Mouse (Mus musculus): ENCODE results near the gene Mapkap1. TPM values are rescaled to one million over a fixed set of nuclear protein-coding genes. Genes with fewer than 3 reads are reported as not detected.

The Mapkap1 gene
- total and polyA plus RNA-seq, 3 experiments, result 37.4 to 90.0 (median 60.9) TPM

DNA sequence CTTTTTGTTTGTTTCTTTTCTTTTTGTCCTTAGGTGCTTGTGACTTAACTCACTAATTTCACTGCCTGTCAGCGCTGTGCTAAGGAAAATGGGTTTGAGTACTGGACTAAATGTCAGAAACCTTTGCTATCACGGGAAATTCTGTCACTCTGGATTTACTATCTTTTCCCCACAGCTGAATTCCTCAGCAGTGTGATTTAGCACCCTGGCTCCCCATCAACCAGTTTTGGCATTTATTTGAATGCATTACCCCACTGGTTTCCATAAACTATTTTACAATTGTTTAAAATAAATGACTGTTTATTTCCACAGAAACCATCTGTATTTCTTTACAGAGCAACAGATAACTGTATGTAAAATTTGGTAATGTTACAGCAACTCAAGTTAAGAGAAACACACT, 146.2 kb downstream of the Mapkap1 start:
- no peaks in the 10 kb centered on the region for H3K9me3 ChIP-seq (replicated peaks)
- ATAC-seq (ENCODE audit: extremely low read depth, insufficient number of reproducible peaks, low FRiP score, poor library complexity, severe bottlenecking) (no peak), DNase-seq (ENCODE audit: low spot score) (no peak)
- H3K4me1 ChIP-seq (ENCODE audit: insufficient read depth, low read depth, low read length), result peaks cover 14% of the 10 kb centered on the region
- H3K4me3 ChIP-seq (ENCODE audit: low read depth, low read length), result no peak overlapping the region
- H3K36me3 ChIP-seq (replicated peaks), result peaks cover 46% of the 10 kb centered on the region
- TF ChIP-seq GATA1 (IDR thresholded peaks at IDR 0.05; ENCODE audit: borderline replicate concordance, low read length) (no peak), POLR2AphosphoS5 (IDR thresholded peaks at IDR 0.05; ENCODE audit: insufficient replicate concordance, low read depth, low read length) (no peak), GATA2 (IDR thresholded peaks at IDR 0.05; ENCODE audit: borderline replicate concordance, low read depth, low read length) (no peak), TAL1 (conservative IDR thresholded peaks at IDR 0.05; ENCODE audit: low read depth, low read length) (no peak), CTCF (IDR thresholded peaks at IDR 0.05; ENCODE audit: low read depth, low read length) (no peak)
- no peaks in the 10 kb centered on the region for H3K27me3 ChIP-seq (ENCODE audit: insufficient read depth, low read length)

- Histone ChIP-seq H3K27me3 (ENCODE audit: insufficient read depth, low read length) (no peaks in the 10 kb centered on the region), H3K36me3 (replicated peaks) (peaks cover 53% of the 10 kb centered on the region), H3K9me3 (replicated peaks) (no peaks in the 10 kb centered on the region), H3K4me3 (ENCODE audit: low read depth, low read length) (no peak overlapping the region), H3K4me1 (ENCODE audit: insufficient read depth, low read depth, low read length) (peaks cover 14% of the 10 kb centered on the region)
- no peak for TF ChIP-seq CTCF (IDR thresholded peaks at IDR 0.05; ENCODE audit: low read depth, low read length)
- no peak for TF ChIP-seq POLR2AphosphoS5 (IDR thresholded peaks at IDR 0.05; ENCODE audit: insufficient replicate concordance, low read depth, low read length)
- no peak for TF ChIP-seq GATA2 (IDR thresholded peaks at IDR 0.05; ENCODE audit: borderline replicate concordance, low read depth, low read length)
- TF ChIP-seq TAL1 (conservative IDR thresholded peaks at IDR 0.05; ENCODE audit: low read depth, low read length), result no peak
- TF ChIP-seq GATA1 (IDR thresholded peaks at IDR 0.05; ENCODE audit: borderline replicate concordance, low read length), result no peak
- no peak for ATAC-seq (ENCODE audit: extremely low read depth, insufficient number of reproducible peaks, low FRiP score, poor library complexity, severe bottlenecking)
- no peak for DNase-seq (ENCODE audit: low spot score)
Measured at GRCm38 (mm10) chr2:34553580-34554231, 147.1 kb downstream of the Mapkap1 start.

DNA sequence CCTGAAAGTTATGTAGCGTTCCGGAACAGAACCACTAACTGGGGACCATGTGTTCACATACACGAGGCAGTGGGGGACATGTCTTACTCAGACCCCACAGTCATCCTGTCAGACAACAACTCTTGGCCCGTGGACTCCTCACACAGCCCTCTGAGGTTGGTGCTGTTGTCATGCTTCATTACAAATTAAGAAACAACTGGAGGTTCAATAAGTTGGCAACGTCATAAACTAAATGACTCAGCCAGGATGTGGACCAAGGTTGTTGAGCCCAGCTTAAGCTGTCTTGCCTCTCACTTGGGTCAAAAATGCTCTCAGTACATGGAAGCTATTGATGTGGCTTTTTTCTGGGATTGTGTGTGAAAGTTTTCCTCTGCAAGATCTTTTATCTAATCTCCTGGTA, 153.6 kb downstream of the Mapkap1 start:
- H3K4me1 ChIP-seq (ENCODE audit: insufficient read depth, low read depth, low read length), result peaks cover 14% of the 10 kb centered on the region
- peaks cover 55% of the 10 kb centered on the region for H3K36me3 ChIP-seq (replicated peaks)
- no peak for TF ChIP-seq GATA1 (IDR thresholded peaks at IDR 0.05; ENCODE audit: borderline replicate concordance, low read length)
- TF ChIP-seq POLR2AphosphoS5 (IDR thresholded peaks at IDR 0.05; ENCODE audit: insufficient replicate concordance, low read depth, low read length), result no peak
- no peak for TF ChIP-seq GATA2 (IDR thresholded peaks at IDR 0.05; ENCODE audit: borderline replicate concordance, low read depth, low read length)
- no peak for TF ChIP-seq CTCF (IDR thresholded peaks at IDR 0.05; ENCODE audit: low read depth, low read length)
- TF ChIP-seq TAL1 (conservative IDR thresholded peaks at IDR 0.05; ENCODE audit: low read depth, low read length), result no peak
- H3K4me3 ChIP-seq (ENCODE audit: low read depth, low read length), result no peak overlapping the region
- ATAC-seq (ENCODE audit: extremely low read depth, insufficient number of reproducible peaks, low FRiP score, poor library complexity, severe bottlenecking) (no peak), DNase-seq (ENCODE audit: low spot score) (no peak)
- H3K27me3 ChIP-seq (ENCODE audit: insufficient read depth, low read length), result no peaks in the 10 kb centered on the region
- H3K9me3 ChIP-seq (replicated peaks), result no peaks in the 10 kb centered on the region

DNA sequence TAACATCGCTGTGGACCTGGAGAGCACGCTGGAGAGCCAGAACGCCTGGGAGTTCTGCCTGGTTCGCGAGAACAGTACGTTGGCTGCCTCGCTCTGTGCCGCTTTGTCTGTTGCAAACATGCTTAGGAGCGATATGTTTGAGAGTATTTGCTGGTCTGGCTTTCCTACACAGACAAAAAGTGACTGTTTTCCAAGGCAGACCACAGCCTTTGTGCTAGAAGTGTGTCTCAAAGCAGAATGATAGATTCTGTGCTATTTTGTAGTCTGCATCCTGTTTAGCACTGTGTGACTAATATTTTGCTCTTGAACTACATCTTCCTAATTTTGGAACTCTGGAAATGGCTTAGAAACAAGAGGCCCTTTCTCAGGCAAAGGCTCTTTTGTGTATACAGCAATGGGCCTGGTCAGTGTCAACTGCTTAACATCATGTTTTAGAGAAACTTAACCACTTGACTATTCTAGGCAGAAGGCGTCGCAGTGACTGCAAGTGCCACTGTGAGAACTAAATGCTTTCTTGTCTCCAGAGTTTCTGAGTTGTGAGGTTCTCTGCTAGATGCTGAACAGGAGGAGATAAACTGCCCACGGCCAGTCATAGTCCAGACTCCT, 156.6 kb downstream of the Mapkap1 start:
- no peak for ATAC-seq (ENCODE audit: extremely low read depth, insufficient number of reproducible peaks, low FRiP score, poor library complexity, severe bottlenecking)
- no peaks in the 10 kb centered on the region for H3K9me3 ChIP-seq (replicated peaks)
- TF ChIP-seq GATA2 (IDR thresholded peaks at IDR 0.05; ENCODE audit: borderline replicate concordance, low read depth, low read length) (no peak), GATA1 (IDR thresholded peaks at IDR 0.05; ENCODE audit: borderline replicate concordance, low read length) (no peak), CTCF (IDR thresholded peaks at IDR 0.05; ENCODE audit: low read depth, low read length) (no peak), POLR2AphosphoS5 (IDR thresholded peaks at IDR 0.05; ENCODE audit: insufficient replicate concordance, low read depth, low read length) (no peak), TAL1 (conservative IDR thresholded peaks at IDR 0.05; ENCODE audit: low read depth, low read length) (no peak)

DNA sequence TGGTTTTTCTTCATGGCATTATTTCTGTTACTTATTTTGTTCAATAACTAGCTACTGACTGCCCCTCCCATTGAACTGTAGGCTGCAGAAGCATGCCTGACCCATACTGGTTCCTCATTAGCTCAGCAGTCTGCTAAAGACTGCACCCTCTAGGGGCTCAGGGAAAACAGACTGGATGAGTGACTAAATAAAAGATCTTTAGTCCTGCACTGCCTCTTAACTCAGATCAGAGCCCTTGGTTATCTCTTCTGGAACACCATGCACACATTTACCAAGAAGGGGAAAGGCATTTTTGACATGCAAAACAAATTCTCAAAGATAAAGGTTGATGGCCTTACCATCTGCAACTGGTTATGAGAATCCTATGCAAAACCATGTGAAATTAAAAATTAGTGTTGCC, 157.3 kb downstream of the Mapkap1 start:
- ATAC-seq (ENCODE audit: extremely low read depth, insufficient number of reproducible peaks, low FRiP score, poor library complexity, severe bottlenecking), result no peak
- H3K4me1 ChIP-seq (ENCODE audit: insufficient read depth, low read depth, low read length), result no peaks in the 10 kb centered on the region
- no peak for DNase-seq (ENCODE audit: low spot score)
- H3K36me3 ChIP-seq (replicated peaks), result peaks cover 55% of the 10 kb centered on the region
- no peaks in the 10 kb centered on the region for H3K9me3 ChIP-seq (replicated peaks)
- H3K27me3 ChIP-seq (ENCODE audit: insufficient read depth, low read length), result no peaks in the 10 kb centered on the region
- H3K4me3 ChIP-seq (ENCODE audit: low read depth, low read length), result no peak overlapping the region
- TF ChIP-seq TAL1 (conservative IDR thresholded peaks at IDR 0.05; ENCODE audit: low read depth, low read length) (no peak), GATA1 (IDR thresholded peaks at IDR 0.05; ENCODE audit: borderline replicate concordance, low read length) (no peak), CTCF (IDR thresholded peaks at IDR 0.05; ENCODE audit: low read depth, low read length) (no peak), GATA2 (IDR thresholded peaks at IDR 0.05; ENCODE audit: borderline replicate concordance, low read depth, low read length) (no peak), POLR2AphosphoS5 (IDR thresholded peaks at IDR 0.05; ENCODE audit: insufficient replicate concordance, low read depth, low read length) (no peak)

More for the DNA sequence above, 156.6 kb downstream of the Mapkap1 start:
- no peaks in the 10 kb centered on the region for H3K4me1 ChIP-seq (ENCODE audit: insufficient read depth, low read depth, low read length)
- no peak overlapping the region for H3K4me3 ChIP-seq (ENCODE audit: low read depth, low read length)
- peaks cover 58% of the 10 kb centered on the region for H3K36me3 ChIP-seq (replicated peaks)
- DNase-seq (ENCODE audit: low spot score), result no peak
- H3K27me3 ChIP-seq (ENCODE audit: insufficient read depth, low read length), result no peaks in the 10 kb centered on the region

GRCm38 (mm10) chr2:34566146-34566545, 159.6 kb downstream of the Mapkap1 start:
- no peaks in the 10 kb centered on the region for H3K27me3 ChIP-seq (ENCODE audit: insufficient read depth, low read length)
- TF ChIP-seq GATA2 (IDR thresholded peaks at IDR 0.05; ENCODE audit: borderline replicate concordance, low read depth, low read length) (no peak), TAL1 (conservative IDR thresholded peaks at IDR 0.05; ENCODE audit: low read depth, low read length) (no peak), GATA1 (IDR thresholded peaks at IDR 0.05; ENCODE audit: borderline replicate concordance, low read length) (no peak), POLR2AphosphoS5 (IDR thresholded peaks at IDR 0.05; ENCODE audit: insufficient replicate concordance, low read depth, low read length) (no peak), CTCF (IDR thresholded peaks at IDR 0.05; ENCODE audit: low read depth, low read length) (no peak)
- ATAC-seq (ENCODE audit: extremely low read depth, insufficient number of reproducible peaks, low FRiP score, poor library complexity, severe bottlenecking), result no peak

More at GRCm38 (mm10) chr2:34566146-34566545, 159.6 kb downstream of the Mapkap1 start:
- no peaks in the 10 kb centered on the region for H3K4me1 ChIP-seq (ENCODE audit: insufficient read depth, low read depth, low read length)
- no peaks in the 10 kb centered on the region for H3K9me3 ChIP-seq (replicated peaks)
- no peak overlapping the region for H3K4me3 ChIP-seq (ENCODE audit: low read depth, low read length)
- DNase-seq (ENCODE audit: low spot score), result no peak
- H3K36me3 ChIP-seq (replicated peaks), result peaks cover 58% of the 10 kb centered on the region

All from G1E (cell line).